Mouse (Mus musculus): ENCODE data around the gene Gm14295.
"Not testable (repeated sequence)": the region's sequence is repeated elsewhere in the genome, so short reads cannot be mapped to it uniquely, and the experiment has no call there.

The Gm14295 gene

GRCm38 (mm10) chr2:176798312-176798711 lies at the start of gene Gm14295:
Gene Gm14295 (plus strand): TSS chr2:176798612.
- DNase-seq, result not testable (repeated sequence)

GRCm38 (mm10) chr2:176798785-176799184 lies 373 bp downstream of the Gm14295 start:
- not testable (repeated sequence) for DNase-seq

- DNase-seq, result not testable (repeated sequence)
Observed at GRCm38 (mm10) chr2:176830840-176831239, 32.4 kb downstream of the Gm14295 start, which contains the start of gene Gm14408. Gene Gm14408 (plus strand): TSS chr2:176831140.
